Mouse (Mus musculus) CH12.LX (cell line): ENCODE data around the gene Papss2.

ENCODE experiments used
- BHLHE40 ChIP-seq: IDR thresholded peaks from 2 replicates; pipeline ENCODE4 v1.6.1; 2011; ENCODE audit warnings: mild to moderate bottlenecking, low read depth, low read length, improper control_type of control experiment
- CTCF ChIP-seq, 2 experiments: IDR thresholded peaks in 1 of 2; conservative IDR thresholded peaks in 1 of 2; 2 replicates each; pipeline ENCODE4 v1.5.1; 2011 to 2012; ENCODE audit warnings: low read depth in 2 of 2, low read length in 2 of 2, improper control_type of control experiment in 1 of 2, inconsistent platforms in 1 of 2, mild to moderate bottlenecking in 1 of 2, moderate library complexity in 1 of 2
- ELF1 ChIP-seq: IDR thresholded peaks from 2 replicates; pipeline ENCODE4 v1.6.1; 2014; ENCODE audit warnings: low read depth, mild to moderate bottlenecking, inconsistent platforms, low read length, improper control_type of control experiment

DNA sequence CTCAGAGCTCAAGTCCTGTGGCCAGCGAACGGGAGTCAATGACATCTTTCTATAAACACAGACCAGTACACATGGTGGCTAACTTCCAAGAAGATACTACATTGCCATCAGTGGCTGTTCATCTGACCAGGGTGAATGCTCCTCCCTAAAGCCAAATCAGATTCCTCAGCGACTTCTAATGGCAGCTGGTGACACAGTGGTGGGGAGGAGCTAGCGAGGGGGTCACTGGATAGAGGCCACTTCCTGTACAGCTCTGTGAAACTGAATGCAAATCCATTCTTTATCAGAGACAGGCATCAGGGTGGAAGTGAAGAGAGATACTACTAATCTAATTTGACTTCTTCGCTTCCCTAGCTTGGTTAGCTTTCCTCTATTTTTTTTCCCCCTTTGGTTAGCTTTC is 57.5 kb downstream of the Papss2 start:
- TF ChIP-seq CTCF (conservative IDR thresholded peaks at IDR 0.05 in 1 of 2, IDR thresholded peaks at IDR 0.05 in 1 of 2; ENCODE audit: low read depth in 2 of 2, low read length in 2 of 2) (no peak), ELF1 (no peak), BHLHE40 (no peak)
